Mouse (Mus musculus): Measurements from ENCODE around the gene Sla2. TPM values are rescaled to one million over a fixed set of nuclear protein-coding genes. Genes with fewer than 3 reads are reported as not detected.
"Not testable (repeated sequence)": the region's sequence is repeated elsewhere in the genome, so short reads cannot be mapped to it uniquely, and the experiment has no call there.

The Sla2 gene
- polyA plus RNA-seq, 1 experiment from 2014 or later, result 0.40 TPM

DNA sequence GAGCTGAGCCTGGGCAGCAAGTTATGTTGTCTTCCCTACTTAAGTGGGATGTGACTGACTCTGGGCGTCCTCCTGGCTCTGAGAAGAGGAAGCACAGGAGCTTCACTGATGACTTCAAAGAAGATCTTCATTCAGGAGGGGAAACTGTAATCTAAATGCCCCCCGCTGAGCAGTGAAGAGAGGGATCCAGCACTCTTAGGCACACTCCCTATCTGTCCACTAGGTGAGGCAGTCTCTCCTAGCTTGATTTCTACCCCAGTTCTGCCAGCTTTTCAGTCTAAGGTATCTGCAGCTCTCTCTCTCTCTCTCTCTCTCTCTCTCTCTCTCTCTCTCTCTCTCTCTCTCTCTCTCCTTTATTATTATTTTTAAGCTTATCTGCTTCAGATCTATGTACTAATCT lies 16.4 kb upstream of the Sla2 start:
- Histone ChIP-seq H3K27me3 (replicated peaks; ENCODE audit: control insufficient read depth, insufficient read depth, low read length) (no peaks in the 10 kb centered on the region), H3K36me3 (ENCODE audit: control insufficient read depth, insufficient read depth) (no peaks in the 10 kb centered on the region), H3K9ac (ENCODE audit: low read depth, low read length) (no peak overlapping the region), H3K4me1 (replicated peaks; ENCODE audit: control insufficient read depth, insufficient read depth, low read length) (no peaks in the 10 kb centered on the region), H3K27ac (ENCODE audit: low read depth, low read length) (no peak overlapping the region), H3K9me3 (ENCODE audit: control insufficient read depth) (no peaks in the 10 kb centered on the region), H3K4me2 (replicated peaks; ENCODE audit: low read depth) (no peak overlapping the region), H3K4me3 (ENCODE audit: low read depth, low read length) (no peak overlapping the region)
- ATAC-seq, result no peak
- peak; percentile 57 for TF ChIP-seq CTCF (IDR thresholded peaks at IDR 0.05; ENCODE audit: low read depth)
- 38% methylated on average over 2 of the region's 2 CpGs for WGBS

DNA sequence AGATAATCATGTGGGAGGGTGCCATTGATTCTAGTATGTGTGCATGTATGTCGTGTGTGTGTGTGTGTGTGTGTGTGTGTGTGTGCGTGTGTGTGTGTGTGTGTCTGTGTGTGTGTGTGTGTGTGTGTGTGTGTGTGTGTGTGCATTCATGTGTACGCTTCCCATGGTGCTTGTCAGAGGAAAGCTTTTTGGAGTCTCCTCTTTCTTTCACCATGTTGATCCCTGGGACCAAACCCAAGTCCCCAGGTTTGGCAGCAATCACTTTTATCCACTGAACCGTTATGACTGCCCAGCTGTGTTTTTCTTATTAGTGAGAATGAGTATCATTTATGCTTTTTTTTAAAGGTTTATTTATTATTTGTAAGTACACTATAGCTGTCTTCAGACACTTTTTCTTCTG lies 15.4 kb upstream of the Sla2 start:
- H3K4me2 ChIP-seq (replicated peaks; ENCODE audit: low read depth); H3K9me3 ChIP-seq (ENCODE audit: control insufficient read depth); H3K4me1 ChIP-seq (replicated peaks; ENCODE audit: control insufficient read depth, insufficient read depth, low read length); H3K4me3 ChIP-seq (ENCODE audit: low read depth, low read length); H3K9ac ChIP-seq (ENCODE audit: low read depth, low read length); H3K27ac ChIP-seq (ENCODE audit: low read depth, low read length); ATAC-seq; H3K27me3 ChIP-seq (replicated peaks; ENCODE audit: control insufficient read depth, insufficient read depth, low read length); H3K36me3 ChIP-seq (ENCODE audit: control insufficient read depth, insufficient read depth): not testable (repeated sequence)
- 74% methylated on average over 4 of the region's 4 CpGs for WGBS

DNA sequence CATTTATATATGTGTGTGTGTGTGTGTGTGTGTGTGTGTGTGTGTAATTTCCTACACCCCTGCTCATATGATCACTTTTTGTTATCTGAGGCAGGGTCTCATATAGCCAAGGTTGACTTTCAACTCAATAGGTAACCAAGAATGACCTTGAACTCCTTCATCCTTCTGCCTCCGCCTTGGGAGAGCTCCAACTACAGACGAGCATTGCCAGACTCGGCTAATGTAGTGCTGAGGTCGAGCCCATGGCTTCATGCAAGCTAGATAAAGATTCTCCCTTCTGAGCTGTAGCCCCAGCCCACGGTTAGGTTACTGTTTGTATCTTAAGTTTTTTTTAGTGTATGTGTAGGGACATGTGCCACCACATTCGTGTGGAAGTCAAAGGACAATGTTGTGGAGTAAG lies 14.9 kb upstream of the Sla2 start:
- ATAC-seq, result no peak
- WGBS, result 67% methylated on average over 6 of the region's 6 CpGs
- H3K9me3 ChIP-seq (ENCODE audit: control insufficient read depth), result no peaks in the 10 kb centered on the region
- no peaks in the 10 kb centered on the region for H3K4me1 ChIP-seq (replicated peaks; ENCODE audit: control insufficient read depth, insufficient read depth, low read length)
- no peaks in the 10 kb centered on the region for H3K27me3 ChIP-seq (replicated peaks; ENCODE audit: control insufficient read depth, insufficient read depth, low read length)
- H3K27ac ChIP-seq (ENCODE audit: low read depth, low read length), result no peak overlapping the region
- H3K4me3 ChIP-seq (ENCODE audit: low read depth, low read length), result no peak overlapping the region
- TF ChIP-seq CTCF (IDR thresholded peaks at IDR 0.05; ENCODE audit: low read depth), result no peak
- no peak overlapping the region for H3K4me2 ChIP-seq (replicated peaks; ENCODE audit: low read depth)
- no peaks in the 10 kb centered on the region for H3K36me3 ChIP-seq (ENCODE audit: control insufficient read depth, insufficient read depth)
- no peak overlapping the region for H3K9ac ChIP-seq (ENCODE audit: low read depth, low read length)

DNA sequence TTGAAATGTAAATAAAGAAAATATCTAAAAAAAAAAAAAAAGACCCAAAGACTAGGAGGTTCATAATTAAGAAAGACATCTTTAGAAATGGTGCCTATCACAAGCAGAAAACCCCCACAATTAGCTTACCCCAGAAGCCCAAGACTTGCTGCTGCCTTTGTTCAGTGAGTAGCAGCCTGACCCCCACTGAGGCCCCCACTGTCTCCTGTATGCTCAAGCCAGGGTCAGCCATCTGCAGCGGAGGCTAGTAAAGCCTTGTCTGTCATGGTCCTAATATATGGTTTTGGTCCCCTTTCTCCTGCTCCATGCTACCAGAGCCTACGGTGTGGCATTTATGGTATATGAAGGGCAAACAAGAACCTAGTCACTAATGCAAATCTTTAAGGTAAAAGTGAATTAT lies 14.4 kb upstream of the Sla2 start:
- Histone ChIP-seq H3K27me3 (replicated peaks; ENCODE audit: control insufficient read depth, insufficient read depth, low read length) (no peaks in the 10 kb centered on the region), H3K4me1 (replicated peaks; ENCODE audit: control insufficient read depth, insufficient read depth, low read length) (no peaks in the 10 kb centered on the region), H3K4me3 (ENCODE audit: low read depth, low read length) (no peak overlapping the region), H3K9me3 (ENCODE audit: control insufficient read depth) (no peaks in the 10 kb centered on the region), H3K9ac (ENCODE audit: low read depth, low read length) (no peak overlapping the region), H3K4me2 (replicated peaks; ENCODE audit: low read depth) (no peak overlapping the region), H3K27ac (ENCODE audit: low read depth, low read length) (no peak overlapping the region), H3K36me3 (ENCODE audit: control insufficient read depth, insufficient read depth) (no peaks in the 10 kb centered on the region)
- no peak for ATAC-seq
- TF ChIP-seq CTCF (IDR thresholded peaks at IDR 0.05; ENCODE audit: low read depth), result no peak
- WGBS, result 69% methylated on average over 2 of the region's 2 CpGs

DNA sequence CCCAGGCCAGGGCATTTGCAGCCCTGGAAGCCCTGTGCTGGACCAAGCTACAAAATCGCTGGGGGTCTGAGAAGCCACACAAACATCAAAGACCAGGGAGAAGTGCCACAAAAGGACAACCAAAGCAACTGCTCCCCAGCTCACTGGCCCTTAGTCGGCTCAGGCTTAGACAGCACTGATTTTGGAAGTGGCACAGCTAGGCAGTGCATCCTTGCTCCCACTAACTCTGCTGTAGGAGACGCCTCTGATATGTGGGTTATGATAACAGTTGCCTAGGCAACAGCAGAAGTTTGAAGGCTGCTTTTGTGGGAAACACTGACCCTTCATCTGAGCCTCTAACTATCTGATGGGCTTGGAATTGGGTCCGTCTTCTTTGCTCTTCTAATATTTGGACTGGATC lies 12.2 kb upstream of the Sla2 start:
- H3K27ac ChIP-seq (ENCODE audit: low read depth, low read length), result no peak overlapping the region
- TF ChIP-seq CTCF (IDR thresholded peaks at IDR 0.05; ENCODE audit: low read depth), result no peak
- 61% methylated on average over 4 of the region's 4 CpGs for WGBS
- H3K4me3 ChIP-seq (ENCODE audit: low read depth, low read length), result no peak overlapping the region
- no peaks in the 10 kb centered on the region for H3K9me3 ChIP-seq (ENCODE audit: control insufficient read depth)
- no peaks in the 10 kb centered on the region for H3K27me3 ChIP-seq (replicated peaks; ENCODE audit: control insufficient read depth, insufficient read depth, low read length)
- no peak overlapping the region for H3K9ac ChIP-seq (ENCODE audit: low read depth, low read length)
- ATAC-seq, result no peak
- H3K4me1 ChIP-seq (replicated peaks; ENCODE audit: control insufficient read depth, insufficient read depth, low read length), result no peaks in the 10 kb centered on the region
- H3K4me2 ChIP-seq (replicated peaks; ENCODE audit: low read depth), result no peak overlapping the region
- no peaks in the 10 kb centered on the region for H3K36me3 ChIP-seq (ENCODE audit: control insufficient read depth, insufficient read depth)

DNA sequence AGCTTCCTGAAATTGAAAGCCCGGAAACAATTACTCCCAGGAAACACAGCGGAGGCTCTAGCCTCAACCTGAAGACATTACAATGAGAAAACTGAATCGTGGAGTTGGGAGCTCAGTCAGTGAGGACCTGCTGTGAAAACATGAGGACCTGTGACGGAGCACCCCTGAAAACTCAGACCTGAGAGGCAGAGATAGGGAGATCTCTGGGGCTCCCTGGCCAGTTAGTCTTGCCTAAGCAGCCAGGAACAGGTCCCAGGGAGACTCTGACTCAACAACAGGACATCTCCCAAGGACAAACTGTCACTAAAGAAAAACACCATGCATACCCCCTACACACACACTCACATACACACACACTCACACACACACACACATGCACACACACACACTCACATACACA lies 11.4 kb upstream of the Sla2 start:
- WGBS, result 62% methylated on average over 4 of the region's 4 CpGs
- Histone ChIP-seq H3K4me3 (ENCODE audit: low read depth, low read length) (no peak overlapping the region), H3K9me3 (ENCODE audit: control insufficient read depth) (no peaks in the 10 kb centered on the region), H3K27me3 (replicated peaks; ENCODE audit: control insufficient read depth, insufficient read depth, low read length) (no peaks in the 10 kb centered on the region), H3K9ac (ENCODE audit: low read depth, low read length) (no peak overlapping the region), H3K27ac (ENCODE audit: low read depth, low read length) (no peak overlapping the region), H3K4me2 (replicated peaks; ENCODE audit: low read depth) (no peak overlapping the region), H3K36me3 (ENCODE audit: control insufficient read depth, insufficient read depth) (no peaks in the 10 kb centered on the region), H3K4me1 (replicated peaks; ENCODE audit: control insufficient read depth, insufficient read depth, low read length) (no peaks in the 10 kb centered on the region)
- no peak for TF ChIP-seq CTCF (IDR thresholded peaks at IDR 0.05; ENCODE audit: low read depth)
- no peak for ATAC-seq

- WGBS, result 81% methylated on average over 9 of the region's 9 CpGs
- no peaks in the 10 kb centered on the region for H3K36me3 ChIP-seq (ENCODE audit: control insufficient read depth, insufficient read depth)
- no peak for TF ChIP-seq CTCF (IDR thresholded peaks at IDR 0.05; ENCODE audit: low read depth)
- H3K4me1 ChIP-seq (replicated peaks; ENCODE audit: control insufficient read depth, insufficient read depth, low read length), result no peaks in the 10 kb centered on the region
- no peak overlapping the region for H3K27ac ChIP-seq (ENCODE audit: low read depth, low read length)
- ATAC-seq, result no peak
- H3K9ac ChIP-seq (ENCODE audit: low read depth, low read length), result no peak overlapping the region
- H3K4me2 ChIP-seq (replicated peaks; ENCODE audit: low read depth), result no peak overlapping the region
- H3K4me3 ChIP-seq (ENCODE audit: low read depth, low read length), result no peak overlapping the region
- no peaks in the 10 kb centered on the region for H3K27me3 ChIP-seq (replicated peaks; ENCODE audit: control insufficient read depth, insufficient read depth, low read length)
- H3K9me3 ChIP-seq (ENCODE audit: control insufficient read depth), result no peaks in the 10 kb centered on the region
Measured at GRCm38 (mm10) chr2:156897034-156897433, 10.0 kb upstream of the Sla2 start.
